Mouse (Mus musculus) adrenal gland, adult 2 months (tissue): ENCODE data around the gene Olfr1220. TPM values are rescaled to one million over a fixed set of nuclear protein-coding genes. Genes with fewer than 3 reads are reported as not detected.

ENCODE experiments used
- DNase-seq: peaks from one replicate; pipeline ENCODE4 v3.0.0; 2021
- long read RNA-seq: library from polyadenylated mRNA; stranded (forward); transcript quantifications from one replicate; pipeline ENCODE4 v2.0.0, GENCODE M21; 2021
- polyA plus RNA-seq: library from polyadenylated mRNA; depleted of rRNA; stranded (reverse); fragments of >200 nt; gene quantifications from 2 replicates; pipeline ENCODE4 v1.2.3, GENCODE M21; 2012; rRNA removed
- total RNA-seq, 2 experiments: library from RNA; stranded (reverse); gene quantifications; 2 replicates each; pipeline ENCODE4 v1.2.3; 2021

Olfr1220 gene
- total RNA-seq: not detected
- not detected in 2 replicates for polyA plus RNA-seq
- long read RNA-seq: 0 reads

GRCm38 (mm10) chr2:89106735-89107134, at the start of gene Olfr1220:
Olfr1220 (minus strand) TSS chr2:89106835.
- DNase-seq: no peak

- no peak for DNase-seq
Measured at GRCm38 (mm10) chr2:89151460-89151859, 44.8 kb upstream of the Olfr1220 start, which contains the start of gene Olfr1223. Olfr1223 (minus strand) TSS chr2:89151560.

GRCm38 (mm10) chr2:89132954-89133353, 26.3 kb upstream of the Olfr1220 start, which contains the start of gene Olfr1222:
Olfr1222 (minus strand) TSS chr2:89133054.
- no peak for DNase-seq

- no peak for DNase-seq
Measured at GRCm38 (mm10) chr2:89117183-89117582, 10.5 kb upstream of the Olfr1220 start, which contains the start of gene Olfr1221. Olfr1221 (minus strand) TSS chr2:89117283.

GRCm38 (mm10) chr2:89105651-89106050, 984 bp downstream of the Olfr1220 start:
- no peak for DNase-seq

GRCm38 (mm10) chr2:89093848-89094247, 12.8 kb downstream of the Olfr1220 start:
- no peak for DNase-seq

GRCm38 (mm10) chr2:89083413-89083812, 23.2 kb downstream of the Olfr1220 start, which contains the start of gene Olfr1219:
Olfr1219 (minus strand) TSS chr2:89083513.
- no peak for DNase-seq

- DNase-seq: no peak
Measured at GRCm38 (mm10) chr2:89081487-89081886, 25.1 kb downstream of the Olfr1220 start.

- no peak for DNase-seq
Measured at GRCm38 (mm10) chr2:89061087-89061486, 45.5 kb downstream of the Olfr1220 start, which contains the start of gene Olfr1218. Olfr1218 (minus strand) TSS chr2:89061187.

Other genes with a start within 250 kb of the Olfr1220 start
- not detected for gene Olfr1206, start 243.6 kb downstream of the Olfr1220 start, total RNA-seq
- gene Olfr1206, start 243.6 kb downstream of the Olfr1220 start, polyA plus RNA-seq: not detected in 2 replicates
- not detected for gene Olfr1208, start 204.5 kb downstream of the Olfr1220 start, total RNA-seq
- not detected in 2 replicates for gene Olfr1208, start 204.5 kb downstream of the Olfr1220 start, polyA plus RNA-seq
- not detected for gene Olfr1209, start 191.7 kb downstream of the Olfr1220 start, total RNA-seq
- not detected in 2 replicates for gene Olfr1209, start 191.7 kb downstream of the Olfr1220 start, polyA plus RNA-seq
- not detected for gene Olfr1211, start 168.7 kb downstream of the Olfr1220 start, total RNA-seq
- not detected in 2 replicates for gene Olfr1211, start 168.7 kb downstream of the Olfr1220 start, polyA plus RNA-seq
- not detected for gene Olfr1212, start 152.9 kb downstream of the Olfr1220 start, total RNA-seq
- not detected in 2 replicates for gene Olfr1212, start 152.9 kb downstream of the Olfr1220 start, polyA plus RNA-seq
- not detected for gene Gm13762, start 126.6 kb downstream of the Olfr1220 start, total RNA-seq
- gene Gm13762, start 126.6 kb downstream of the Olfr1220 start, polyA plus RNA-seq: not detected in 2 replicates
- not detected for gene Olfr1214, start 114.2 kb downstream of the Olfr1220 start, total RNA-seq
- gene Olfr1214, start 114.2 kb downstream of the Olfr1220 start, polyA plus RNA-seq: not detected in 2 replicates
- not detected for gene Olfr1215, start 99.9 kb downstream of the Olfr1220 start, total RNA-seq
- gene Olfr1215, start 99.9 kb downstream of the Olfr1220 start, polyA plus RNA-seq: not detected in 2 replicates
- not detected for gene Olfr1216, start 88.5 kb downstream of the Olfr1220 start, total RNA-seq
- gene Olfr1216, start 88.5 kb downstream of the Olfr1220 start, polyA plus RNA-seq: not detected in 2 replicates
- not detected for gene Olfr1217, start 74.8 kb downstream of the Olfr1220 start, total RNA-seq
- not detected in 2 replicates for gene Olfr1217, start 74.8 kb downstream of the Olfr1220 start, polyA plus RNA-seq
- gene Olfr1218, start 45.6 kb downstream of the Olfr1220 start, total RNA-seq: not detected
- not detected in 2 replicates for gene Olfr1218, start 45.6 kb downstream of the Olfr1220 start, polyA plus RNA-seq
- gene Olfr1219, start 23.3 kb downstream of the Olfr1220 start, total RNA-seq: not detected
- not detected in 2 replicates for gene Olfr1219, start 23.3 kb downstream of the Olfr1220 start, polyA plus RNA-seq
- not detected for gene Olfr1221, start 10.4 kb upstream of the Olfr1220 start, total RNA-seq
- gene Olfr1221, start 10.4 kb upstream of the Olfr1220 start, polyA plus RNA-seq: not detected in 2 replicates
- gene Olfr1222, start 26.2 kb upstream of the Olfr1220 start, total RNA-seq: not detected
- not detected in 2 replicates for gene Olfr1222, start 26.2 kb upstream of the Olfr1220 start, polyA plus RNA-seq
- gene Olfr1223, start 44.7 kb upstream of the Olfr1220 start, total RNA-seq: not detected
- not detected in 2 replicates for gene Olfr1223, start 44.7 kb upstream of the Olfr1220 start, polyA plus RNA-seq
- gene Olfr1224-ps1, start 57.3 kb upstream of the Olfr1220 start, total RNA-seq: not detected
- gene Olfr1224-ps1, start 57.3 kb upstream of the Olfr1220 start, polyA plus RNA-seq: not detected in 2 replicates
- gene Olfr1225, start 67.8 kb upstream of the Olfr1220 start, total RNA-seq: not detected
- gene Olfr1225, start 67.8 kb upstream of the Olfr1220 start, polyA plus RNA-seq: not detected in 2 replicates
- gene Olfr1226, start 93.2 kb upstream of the Olfr1220 start, total RNA-seq: not detected
- not detected in 2 replicates for gene Olfr1226, start 93.2 kb upstream of the Olfr1220 start, polyA plus RNA-seq
- gene Olfr1228, start 147.2 kb upstream of the Olfr1220 start, total RNA-seq: not detected
- gene Olfr1228, start 147.2 kb upstream of the Olfr1220 start, polyA plus RNA-seq: not detected in 2 replicates
- not detected for gene Olfr1229, start 181.2 kb upstream of the Olfr1220 start, total RNA-seq
- gene Olfr1229, start 181.2 kb upstream of the Olfr1220 start, polyA plus RNA-seq: not detected in 2 replicates
- gene Olfr1230, start 190.4 kb upstream of the Olfr1220 start, total RNA-seq: not detected
- not detected in 2 replicates for gene Olfr1230, start 190.4 kb upstream of the Olfr1220 start, polyA plus RNA-seq
- not detected for gene Olfr1231, start 200.2 kb upstream of the Olfr1220 start, total RNA-seq
- not detected in 2 replicates for gene Olfr1231, start 200.2 kb upstream of the Olfr1220 start, polyA plus RNA-seq
- not detected for gene Olfr1232, start 222.8 kb upstream of the Olfr1220 start, total RNA-seq
- gene Olfr1232, start 222.8 kb upstream of the Olfr1220 start, polyA plus RNA-seq: not detected in 2 replicates
- gene Olfr1233, start 235.6 kb upstream of the Olfr1220 start, total RNA-seq: not detected
- gene Olfr1233, start 235.6 kb upstream of the Olfr1220 start, polyA plus RNA-seq: not detected in 2 replicates